Mouse (Mus musculus) layer of hippocampus, postnatal 36 days (tissue): ENCODE results near the gene Gm21256. TPM values are rescaled to one million over a fixed set of nuclear protein-coding genes. Genes with fewer than 3 reads are reported as not detected.
"Not testable (repeated sequence)": the region's sequence is repeated elsewhere in the genome, so short reads cannot be mapped to it uniquely, and the experiment has no call there.

Experiments
- DNase-seq, 2 experiments: peaks; one replicate each; pipeline ENCODE4 v3.0.0; 2022
- total RNA-seq, 2 experiments: library from RNA; stranded (reverse); gene quantifications; 2 replicates each; pipeline ENCODE4 v1.2.3; 2021

Gm21256 gene
- not detected for total RNA-seq

GRCm38 (mm10) chrY:47450660-47451059, at the start of gene Gm21256:
Gene Gm21256 (plus strand): TSS chrY:47450960.
- DNase-seq: not testable (repeated sequence)

Other genes with a start within 250 kb of the Gm21256 start
- not detected for gene Gm21170, start 240.1 kb downstream of the Gm21256 start, total RNA-seq